Mouse (Mus musculus): ENCODE results near the gene Ap4s1. TPM values are rescaled to one million over a fixed set of nuclear protein-coding genes. Genes with fewer than 3 reads are reported as not detected.

Ap4s1 gene
- polyA plus RNA-seq, 1 experiment = not detected

- TF ChIP-seq POLR2A (IDR thresholded peaks at IDR 0.05; ENCODE audit: insufficient read depth, low read depth, low read length) (no peak), CTCF (IDR thresholded peaks at IDR 0.05; ENCODE audit: insufficient read depth, low read depth, low read length) (no peak)
- no peak overlapping the region for H3K4me3 ChIP-seq (ENCODE audit: insufficient read depth, low read depth, low read length)
- 73% methylated on average over 5 of the region's 5 CpGs for WGBS
- H3K4me1 ChIP-seq (ENCODE audit: control insufficient read depth, insufficient read depth, low read length) = peaks cover 17% of the 10 kb centered on the region
- H3K27ac ChIP-seq (ENCODE audit: insufficient read depth, low read depth, low read length) = no peak overlapping the region
Measured at GRCm38 (mm10) chr12:51710154-51710553, 19.3 kb downstream of the Ap4s1 start.

DNA sequence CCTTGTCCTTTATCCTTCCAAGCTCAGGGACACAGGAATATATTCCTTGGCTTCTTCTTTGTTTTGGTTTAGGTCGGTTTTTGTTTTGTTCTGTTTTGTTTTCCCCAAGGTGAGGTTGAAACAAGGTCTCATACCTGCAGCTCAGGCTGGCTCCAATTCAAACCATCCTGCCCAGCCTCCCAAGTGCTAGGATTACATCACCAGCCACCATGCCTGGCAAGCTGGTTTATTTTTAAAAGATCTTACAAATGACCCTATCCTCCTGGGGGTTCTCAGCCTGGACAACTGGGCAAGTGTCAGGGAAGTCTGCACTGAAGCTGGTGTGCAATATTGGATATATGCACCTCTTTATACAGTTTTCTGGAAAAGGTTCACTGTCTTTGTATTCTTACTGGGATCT lies 21.9 kb downstream of the Ap4s1 start:
- WGBS = 61% methylated on average over 1 of the region's 1 CpGs
- H3K4me1 ChIP-seq (ENCODE audit: control insufficient read depth, insufficient read depth, low read length) = peaks cover 15% of the 10 kb centered on the region
- TF ChIP-seq POLR2A (IDR thresholded peaks at IDR 0.05; ENCODE audit: insufficient read depth, low read depth, low read length) (no peak), CTCF (IDR thresholded peaks at IDR 0.05; ENCODE audit: insufficient read depth, low read depth, low read length) (no peak)
- no peak overlapping the region for H3K4me3 ChIP-seq (ENCODE audit: insufficient read depth, low read depth, low read length)
- H3K27ac ChIP-seq (ENCODE audit: insufficient read depth, low read depth, low read length) = no peak overlapping the region

- 83% methylated on average over 6 of the region's 6 CpGs for WGBS
- Histone ChIP-seq H3K27ac (ENCODE audit: insufficient read depth, low read depth, low read length) (no peak overlapping the region), H3K4me3 (ENCODE audit: insufficient read depth, low read depth, low read length) (no peak overlapping the region), H3K4me1 (ENCODE audit: control insufficient read depth, insufficient read depth, low read length) (no peaks in the 10 kb centered on the region)
- TF ChIP-seq POLR2A (IDR thresholded peaks at IDR 0.05; ENCODE audit: insufficient read depth, low read depth, low read length) (no peak), CTCF (IDR thresholded peaks at IDR 0.05; ENCODE audit: insufficient read depth, low read depth, low read length) (no peak)
Measured at GRCm38 (mm10) chr12:51718617-51719016, 27.8 kb downstream of the Ap4s1 start.

DNA sequence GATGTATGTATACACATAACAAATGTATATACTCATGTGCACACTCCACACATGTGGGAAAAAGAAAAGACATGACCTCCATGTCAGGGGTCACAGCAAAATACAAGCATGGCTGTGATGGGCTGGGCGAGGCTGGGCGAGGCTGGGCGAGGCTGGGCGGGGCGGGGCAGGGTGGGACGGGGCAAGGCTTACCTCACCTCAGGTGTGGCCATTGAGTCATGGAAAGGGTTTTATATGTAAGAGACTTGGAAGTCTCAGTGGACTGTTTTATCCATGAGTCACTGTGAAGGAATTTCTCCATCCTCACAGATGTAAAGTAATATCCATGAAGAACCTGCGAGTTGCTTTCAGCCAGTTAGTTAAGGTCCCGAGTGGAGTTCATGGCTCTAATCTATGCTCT lies 31.0 kb downstream of the Ap4s1 start:
- Histone ChIP-seq H3K4me1 (ENCODE audit: control insufficient read depth, insufficient read depth, low read length) (no peaks in the 10 kb centered on the region), H3K4me3 (ENCODE audit: insufficient read depth, low read depth, low read length) (no peak overlapping the region), H3K27ac (ENCODE audit: insufficient read depth, low read depth, low read length) (no peak overlapping the region)
- 96% methylated on average over 8 of the region's 8 CpGs for WGBS
- TF ChIP-seq POLR2A (IDR thresholded peaks at IDR 0.05; ENCODE audit: insufficient read depth, low read depth, low read length) (no peak), CTCF (IDR thresholded peaks at IDR 0.05; ENCODE audit: insufficient read depth, low read depth, low read length) (no peak)

- 21% methylated on average over 11 of the region's 11 CpGs for WGBS
- Histone ChIP-seq H3K4me1 (ENCODE audit: control insufficient read depth, insufficient read depth, low read length) (peaks cover 17% of the 10 kb centered on the region), H3K4me3 (ENCODE audit: insufficient read depth, low read depth, low read length) (no peak overlapping the region), H3K27ac (ENCODE audit: insufficient read depth, low read depth, low read length) (peak overlapping the region; percentile 70)
- TF ChIP-seq POLR2A (IDR thresholded peaks at IDR 0.05; ENCODE audit: insufficient read depth, low read depth, low read length) = no peak
- no peak for TF ChIP-seq CTCF (IDR thresholded peaks at IDR 0.05; ENCODE audit: insufficient read depth, low read depth, low read length)
Measured at GRCm38 (mm10) chr12:51729058-51729457, 38.2 kb downstream of the Ap4s1 start.

GRCm38 (mm10) chr12:51729827-51730226 lies 39.0 kb downstream of the Ap4s1 start:
- Histone ChIP-seq H3K4me3 (ENCODE audit: insufficient read depth, low read depth, low read length) (no peak overlapping the region), H3K27ac (ENCODE audit: insufficient read depth, low read depth, low read length) (peak overlapping the region; percentile 70), H3K4me1 (ENCODE audit: control insufficient read depth, insufficient read depth, low read length) (peaks cover 17% of the 10 kb centered on the region)
- TF ChIP-seq CTCF (IDR thresholded peaks at IDR 0.05; ENCODE audit: insufficient read depth, low read depth, low read length) (no peak), POLR2A (IDR thresholded peaks at IDR 0.05; ENCODE audit: insufficient read depth, low read depth, low read length) (no peak)
- WGBS = 79% methylated on average over 9 of the region's 9 CpGs

DNA sequence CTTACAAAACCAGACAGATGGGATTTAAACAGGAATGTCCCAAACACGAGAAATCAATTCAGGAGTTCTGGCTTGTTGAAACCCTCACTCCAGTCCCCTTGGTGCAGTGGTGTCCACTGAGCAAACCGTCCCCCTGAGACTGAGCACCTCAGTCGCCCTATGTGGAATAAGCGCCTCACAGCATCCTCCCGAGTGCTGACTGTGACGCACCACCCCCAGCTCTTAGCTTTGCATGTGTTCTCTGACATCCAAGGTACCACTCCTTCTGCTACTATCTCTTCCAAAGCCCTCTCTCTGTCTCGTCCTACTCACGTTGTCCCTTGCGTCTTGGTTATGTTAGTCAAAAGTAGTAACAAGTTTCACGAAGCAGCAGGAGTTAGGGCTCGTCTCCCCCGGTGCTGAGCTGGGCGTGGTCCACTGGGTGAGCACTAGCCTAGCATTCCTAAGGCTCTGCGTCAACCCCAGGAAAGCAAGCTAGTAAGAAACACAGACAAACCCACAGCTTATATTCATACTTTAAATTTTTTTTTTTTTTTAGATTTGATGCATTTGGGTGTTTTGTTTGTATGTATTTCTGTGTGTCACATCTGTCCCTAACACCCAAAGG lies 43.9 kb downstream of the Ap4s1 start:
- 77% methylated on average over 14 of the region's 14 CpGs for WGBS

GRCm38 (mm10) chr12:51735840-51736271 lies 45.0 kb downstream of the Ap4s1 start:
- TF ChIP-seq CTCF (IDR thresholded peaks at IDR 0.05; ENCODE audit: insufficient read depth, low read depth, low read length) = no peak
- TF ChIP-seq POLR2A (IDR thresholded peaks at IDR 0.05; ENCODE audit: insufficient read depth, low read depth, low read length) = no peak
- 58% methylated on average over 7 of the region's 7 CpGs for WGBS
- Histone ChIP-seq H3K4me3 (ENCODE audit: insufficient read depth, low read depth, low read length) (no peak overlapping the region), H3K4me1 (ENCODE audit: control insufficient read depth, insufficient read depth, low read length) (peaks cover 7% of the 10 kb centered on the region), H3K27ac (ENCODE audit: insufficient read depth, low read depth, low read length) (no peak overlapping the region)

More for the DNA sequence above, 43.9 kb downstream of the Ap4s1 start:
- H3K4me1 ChIP-seq (ENCODE audit: control insufficient read depth, insufficient read depth, low read length) = peaks cover 15% of the 10 kb centered on the region
- TF ChIP-seq POLR2A (IDR thresholded peaks at IDR 0.05; ENCODE audit: insufficient read depth, low read depth, low read length) (no peak), CTCF (IDR thresholded peaks at IDR 0.05; ENCODE audit: insufficient read depth, low read depth, low read length) (no peak)
- no peak overlapping the region for H3K27ac ChIP-seq (ENCODE audit: insufficient read depth, low read depth, low read length)
- no peak overlapping the region for H3K4me3 ChIP-seq (ENCODE audit: insufficient read depth, low read depth, low read length)

- Histone ChIP-seq H3K4me1 (ENCODE audit: control insufficient read depth, insufficient read depth, low read length) (peaks cover 6% of the 10 kb centered on the region), H3K27ac (ENCODE audit: insufficient read depth, low read depth, low read length) (no peak overlapping the region; the same call in 1 of the 2 replicates), H3K4me3 (ENCODE audit: insufficient read depth, low read depth, low read length) (no peak overlapping the region)
- WGBS = 52% methylated on average over 3 of the region's 3 CpGs
- TF ChIP-seq POLR2A (IDR thresholded peaks at IDR 0.05; ENCODE audit: insufficient read depth, low read depth, low read length) (no peak), CTCF (IDR thresholded peaks at IDR 0.05; ENCODE audit: insufficient read depth, low read depth, low read length) (no peak)
Measured at GRCm38 (mm10) chr12:51736381-51736780, 45.5 kb downstream of the Ap4s1 start.
